Mouse (Mus musculus) right cerebral cortex, postnatal 4 days (tissue): ENCODE measurements around the gene Hist2h2be.
"Not testable (repeated sequence)": the region's sequence is repeated elsewhere in the genome, so short reads cannot be mapped to it uniquely, and the experiment has no call there.

ENCODE experiments used
- DNase-seq: peaks from one replicate; pipeline ENCODE4 v3.0.0-alpha.2; 2022

The Hist2h2be gene

GRCm38 (mm10) chr3:96199731-96200130 is 21.2 kb upstream of the Hist2h2be start:
- no peak for DNase-seq

- DNase-seq: no peak
Observed at GRCm38 (mm10) chr3:96207819-96208218, 13.1 kb upstream of the Hist2h2be start.

- DNase-seq: no peak
Observed at GRCm38 (mm10) chr3:96209242-96209641, 11.7 kb upstream of the Hist2h2be start.

GRCm38 (mm10) chr3:96219191-96219641 is 1.7 kb upstream of the Hist2h2be start:
- DNase-seq: peak; percentile 9

- DNase-seq: peak; percentile 65
Observed at GRCm38 (mm10) chr3:96219661-96220130, 1.2 kb upstream of the Hist2h2be start, which contains the start of the genes Bola1 and Hist2h2ab. Gene Bola1, minus strand, starts transcription at chr3:96219709. Gene Hist2h2ab, plus strand, starts transcription at chr3:96219865.

GRCm38 (mm10) chr3:96220131-96220764 is 671 bp upstream of the Hist2h2be start:
- DNase-seq: not testable (repeated sequence)

GRCm38 (mm10) chr3:96221640-96222038 is 720 bp downstream of the Hist2h2be start:
- DNase-seq: no peak

- DNase-seq: no peak
Observed at GRCm38 (mm10) chr3:96222774-96223173, 1.9 kb downstream of the Hist2h2be start.

- DNase-seq: no peak
Observed at GRCm38 (mm10) chr3:96225421-96225820, 4.5 kb downstream of the Hist2h2be start.

- DNase-seq: no peak
Observed at GRCm38 (mm10) chr3:96226695-96227648, 6.1 kb downstream of the Hist2h2be start.

- DNase-seq: no peak
Observed at GRCm38 (mm10) chr3:96228828-96229227, 7.9 kb downstream of the Hist2h2be start.

GRCm38 (mm10) chr3:96230404-96230803 is 9.5 kb downstream of the Hist2h2be start:
- DNase-seq: no peak

GRCm38 (mm10) chr3:96230910-96231757 is 10.2 kb downstream of the Hist2h2be start:
- no peak for DNase-seq

- DNase-seq: no peak
Observed at GRCm38 (mm10) chr3:96231758-96232120, 10.8 kb downstream of the Hist2h2be start.

- no peak for DNase-seq
Observed at GRCm38 (mm10) chr3:96234914-96235313, 14.0 kb downstream of the Hist2h2be start.

- no peak for DNase-seq
Observed at GRCm38 (mm10) chr3:96235836-96236235, 14.9 kb downstream of the Hist2h2be start.

- DNase-seq: no peak
Observed at GRCm38 (mm10) chr3:96236834-96237334, 16.0 kb downstream of the Hist2h2be start.

- no peak for DNase-seq
Observed at GRCm38 (mm10) chr3:96237335-96237903, 16.5 kb downstream of the Hist2h2be start.

GRCm38 (mm10) chr3:96237904-96238511 is 17.1 kb downstream of the Hist2h2be start:
- DNase-seq: no peak

GRCm38 (mm10) chr3:96238954-96239793 is 18.3 kb downstream of the Hist2h2be start, which contains the start of gene Hist2h3c2:
Gene Hist2h3c2, minus strand, starts transcription at chr3:96239127.
- peak; percentile 18 for DNase-seq
